In the genomic region with DNA sequence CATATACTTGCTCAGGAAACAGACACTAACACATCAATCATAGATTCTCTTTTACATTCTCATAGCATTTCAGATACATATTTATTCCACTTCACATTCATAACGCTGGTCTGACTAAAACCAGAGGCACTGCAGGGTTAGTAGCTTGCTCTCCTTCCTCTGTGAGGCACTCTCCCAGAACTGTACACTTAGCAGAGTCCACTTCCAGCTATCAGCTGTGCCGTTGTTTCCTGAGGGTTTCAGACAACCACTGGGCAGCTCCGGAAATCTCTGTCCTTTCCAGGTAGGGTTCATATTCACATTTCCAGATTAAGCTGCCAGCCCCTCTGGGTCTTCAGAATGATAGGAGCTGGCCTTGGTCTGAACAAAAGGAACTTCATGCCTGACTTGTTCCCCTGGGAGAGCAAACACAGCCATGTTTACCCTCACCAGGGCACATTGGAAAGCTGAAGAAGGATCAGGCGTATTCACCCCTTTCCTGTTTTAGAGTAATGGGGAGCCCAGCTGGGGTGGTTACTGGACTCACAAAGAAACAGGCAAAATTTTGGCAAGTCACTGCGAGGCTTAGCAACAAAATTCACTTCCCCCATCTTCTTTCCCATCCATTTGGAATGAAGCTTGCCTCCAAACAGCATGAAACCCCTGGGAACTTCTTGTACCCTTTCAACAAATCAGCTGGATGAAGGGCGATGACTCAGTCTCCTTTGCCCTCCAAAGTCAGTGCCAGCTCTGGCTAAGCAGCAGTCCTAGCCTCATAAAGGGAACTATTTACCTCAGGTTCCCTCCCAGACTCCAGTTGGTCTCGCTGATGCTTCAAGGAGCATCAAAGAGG, we compare ENCODE assay signal across 11 mouse cellular contexts.
A peak's percentile ranks its signal among the peaks of the same experiment; 100 is the strongest.
DNase-seq lines count a peak whose midpoint lies in the region; ATAC-seq and TF ChIP-seq lines count a peak whose summit lies in the region.
"Had no signal": no experiment of that assay in that cellular context is flagged by ENCODE, and none has a peak within 500 bp of the region (broad histone marks: within the 10 kb centered on the region; RNA-seq: fewer than 3 reads in every experiment).

No protein-coding gene starts in this region.

- no peak for DNase-seq in hindbrain, embryonic 10.5 days (ENCODE audit: low spot score)
- peak; percentile 69 for DNase-seq in brain, embryonic 14.5 days (ENCODE audit: low read depth)
- peak; percentile 3 to 4 for DNase-seq in cerebellum, postnatal 36 days
- no peak for DNase-seq in midbrain, embryonic 11.5 days (ENCODE audit: low spot score, missing footprints)
- DNase-seq in adrenal gland, postnatal 4 days (ENCODE audit: low spot score in 2 of 2): no peak
- no peak for DNase-seq in urinary bladder, postnatal 10 days (ENCODE audit: low spot score)
- no peak for DNase-seq in gastrocnemius, adult 18-20 months (ENCODE audit: low spot score)
- DNase-seq: heart, adult 2 months had no signal

- no peak for ATAC-seq in hindbrain, embryonic 12.5 days (ENCODE audit: low FRiP score)
- peak; percentile 49; the same call in 1 of the 2 replicates for ATAC-seq in midbrain, embryonic 11.5 days (ENCODE audit: low FRiP score)
- ATAC-seq: inflammation-experienced regulatory T-cells, adult 6 months had no signal

- no peak for TF ChIP-seq POLR2A in brain, embryonic 14.5 days (IDR thresholded peaks at IDR 0.05; ENCODE audit: borderline replicate concordance, extremely low read depth, insufficient read depth, insufficient read length, poor library complexity, severe bottlenecking)

- TF ChIP-seq CTCF in brain, embryonic 14.5 days (IDR thresholded peaks at IDR 0.05; ENCODE audit: borderline replicate concordance, extremely low read depth, insufficient read depth, insufficient read length): no peak

- no peak overlapping the region for H3K4me2 ChIP-seq in hindbrain, embryonic 12.5 days (replicated peaks)
- no peak overlapping the region for H3K4me2 ChIP-seq in midbrain, embryonic 11.5 days

- H3K27ac ChIP-seq in hindbrain, embryonic 10.5 days: 0 out of 2 replicates have a peak overlapping the region, but pooled peaks have one; percentile 35
- no peak overlapping the region for H3K27ac ChIP-seq in hindbrain, embryonic 12.5 days
- H3K27ac ChIP-seq in midbrain, embryonic 11.5 days (ENCODE audit: low read depth, low read length): no peak overlapping the region
- H3K27ac ChIP-seq: heart, adult 2 months; left cerebral cortex, adult 2 months had no signal

- WGBS in hindbrain, embryonic 10.5 days: 73% methylated on average over 7 of the region's 7 CpGs
- WGBS in hindbrain, embryonic 12.5 days: 77% methylated on average over 7 of the region's 7 CpGs
- WGBS in midbrain, embryonic 11.5 days: 65% methylated on average over 7 of the region's 7 CpGs

- no peaks in the 10 kb centered on the region for H3K27me3 ChIP-seq in hindbrain, embryonic 10.5 days (ENCODE audit: insufficient read depth, poor library complexity, severe bottlenecking)
- H3K27me3 ChIP-seq in hindbrain, embryonic 12.5 days: no peaks in the 10 kb centered on the region
- no peaks in the 10 kb centered on the region for H3K27me3 ChIP-seq in midbrain, embryonic 11.5 days (ENCODE audit: control insufficient read depth, insufficient read depth, low read length)

- peaks cover 15% of the 10 kb centered on the region for H3K4me1 ChIP-seq in hindbrain, embryonic 10.5 days (replicated peaks)
- no peaks in the 10 kb centered on the region for H3K4me1 ChIP-seq in hindbrain, embryonic 12.5 days
- H3K4me1 ChIP-seq in midbrain, embryonic 11.5 days (ENCODE audit: control insufficient read depth, insufficient read depth, low read length): peaks cover 4% of the 10 kb centered on the region; the same call in 1 of the 2 replicates

- no peak overlapping the region for H3K4me3 ChIP-seq in hindbrain, embryonic 10.5 days
- no peak overlapping the region for H3K4me3 ChIP-seq in hindbrain, embryonic 12.5 days
- H3K4me3 ChIP-seq in midbrain, embryonic 11.5 days (ENCODE audit: low read depth, low read length): no peak overlapping the region
- H3K4me3 ChIP-seq: heart, adult 2 months; left cerebral cortex, adult 2 months had no signal

- no peak overlapping the region for H3K9ac ChIP-seq in hindbrain, embryonic 12.5 days
- H3K9ac ChIP-seq in midbrain, embryonic 11.5 days (ENCODE audit: low read length): no peak overlapping the region

- H3K36me3 ChIP-seq in hindbrain, embryonic 10.5 days: no peaks in the 10 kb centered on the region
- H3K36me3 ChIP-seq in hindbrain, embryonic 12.5 days: no peaks in the 10 kb centered on the region
- H3K36me3 ChIP-seq in midbrain, embryonic 11.5 days (ENCODE audit: control insufficient read depth, insufficient read depth, low read length): no peaks in the 10 kb centered on the region

- H3K9me3 ChIP-seq in hindbrain, embryonic 10.5 days: no peaks in the 10 kb centered on the region
- H3K9me3 ChIP-seq in hindbrain, embryonic 12.5 days (replicated peaks): no peaks in the 10 kb centered on the region
- no peaks in the 10 kb centered on the region for H3K9me3 ChIP-seq in midbrain, embryonic 11.5 days (ENCODE audit: control insufficient read depth, low read length)

Comparison
In these comparisons a context has a peak if more than half of its experiments do, and no peak if none do; other contexts are left out.
1. DNase-seq: peak in brain, embryonic 14.5 days (single experiment) and cerebellum, postnatal 36 days (2 of 2); none in hindbrain, embryonic 10.5 days (single experiment), midbrain, embryonic 11.5 days (single experiment), adrenal gland, postnatal 4 days (0 of 2), urinary bladder, postnatal 10 days (single experiment) and gastrocnemius, adult 18-20 months (single experiment).